Mouse (Mus musculus) hindbrain, embryonic 11.5 days (tissue): ENCODE data around the gene Peg3. TPM values are rescaled to one million over a fixed set of nuclear protein-coding genes. Genes with fewer than 3 reads are reported as not detected.

ENCODE experiments used
- ATAC-seq: fragments of 200-750 bp; cut with Nextera tagmentation; 2 replicates; pipeline ENCODE4 v1.8.0; 2017; ENCODE audit warnings: mild to moderate bottlenecking, moderate TSS enrichment, moderate library complexity; ENCODE audit not compliant: low FRiP score
- DNase-seq: peaks from one replicate; pipeline ENCODE4 v3.0.0-alpha.2; 2015; ENCODE audit warnings: low spot score
- H3K27ac ChIP-seq: fragments of 300-500 bp; sonication (generic); 2 replicates; pipeline ENCODE4 v1.5.1; 2014; ENCODE audit warnings: mild to moderate bottlenecking, low read depth, low read length
- H3K27me3 ChIP-seq: fragments of 300-500 bp; sonication (generic); 2 replicates; pipeline ENCODE4 v1.6.1; 2014; ENCODE audit warnings: mild to moderate bottlenecking, low read length, moderate library complexity, mixed read lengths; ENCODE audit not compliant: control insufficient read depth, insufficient read depth
- H3K36me3 ChIP-seq: fragments of 300-500 bp; sonication (generic); 2 replicates; pipeline ENCODE4 v1.6.1; 2014; ENCODE audit warnings: mild to moderate bottlenecking, low read length, moderate library complexity, mixed read lengths; ENCODE audit not compliant: control insufficient read depth, insufficient read depth
- H3K4me1 ChIP-seq: fragments of 300-500 bp; sonication (generic); replicated peaks from 2 replicates; pipeline ENCODE4 v1.6.1; 2014; ENCODE audit warnings: low read length, mixed read lengths; ENCODE audit not compliant: control insufficient read depth, insufficient read depth
- H3K4me2 ChIP-seq: fragments of 300-500 bp; sonication (generic); replicated peaks from 2 replicates; pipeline ENCODE4 v1.6.1; 2014; ENCODE audit warnings: mild to moderate bottlenecking, low read depth, low read length
- H3K4me3 ChIP-seq: fragments of 300-500 bp; sonication (generic); 2 replicates; pipeline ENCODE4 v1.5.1; 2014; ENCODE audit warnings: low read depth, low read length
- H3K9ac ChIP-seq: fragments of 300-500 bp; sonication (generic); 2 replicates; pipeline ENCODE4 v1.6.1; 2014; ENCODE audit warnings: low read depth, low read length
- H3K9me3 ChIP-seq: fragments of 300-500 bp; sonication (generic); 2 replicates; pipeline ENCODE4 v1.6.1; 2016; ENCODE audit warnings: low read length; ENCODE audit not compliant: control insufficient read depth
- WGBS: fragments of 180-500 bp; shearing (Covaris S2); extraction: QIAGEN DNeasy Blood & Tissue Kit; methylation state at CpG from one replicate; pipeline ENCODE4 v1.1.7; 2014; 5-methylcytosine and 5-hydroxymethylcytosine counted together
- polyA plus RNA-seq: library from polyadenylated mRNA; unstranded; fragments of >200 nt; fragmentation: Nextera tagmentation; extraction: Ambion mirVana; gene quantifications from 2 replicates; pipeline ENCODE4 v1.2.1, GENCODE M21; 2014

Gene Peg3
- polyA plus RNA-seq, 1 experiment from 2014 or later = 126 TPM

GRCm38 (mm10) chr7:6696241-6697045 is 33.8 kb downstream of the Peg3 start, which contains the start of gene Zim1:
Gene Zim1 (minus strand): TSS chr7:6696450.
- Histone ChIP-seq H3K4me1 (no peaks in the 10 kb centered on the region), H3K9ac (no peak within 1 kb of the TSS), H3K36me3 (no peaks in the 10 kb centered on the region), H3K4me2 (peak within 1 kb of the TSS; percentile 72), H3K27ac (no peak within 1 kb of the TSS), H3K4me3 (peak within 1 kb of the TSS; percentile 39), H3K9me3 (no peaks in the 10 kb centered on the region), H3K27me3 (no peaks in the 10 kb centered on the region)
- 13% methylated on average over 32 of the region's 32 CpGs for WGBS
- DNase-seq = peak; percentile 90
- ATAC-seq = peak; percentile 100

DNA sequence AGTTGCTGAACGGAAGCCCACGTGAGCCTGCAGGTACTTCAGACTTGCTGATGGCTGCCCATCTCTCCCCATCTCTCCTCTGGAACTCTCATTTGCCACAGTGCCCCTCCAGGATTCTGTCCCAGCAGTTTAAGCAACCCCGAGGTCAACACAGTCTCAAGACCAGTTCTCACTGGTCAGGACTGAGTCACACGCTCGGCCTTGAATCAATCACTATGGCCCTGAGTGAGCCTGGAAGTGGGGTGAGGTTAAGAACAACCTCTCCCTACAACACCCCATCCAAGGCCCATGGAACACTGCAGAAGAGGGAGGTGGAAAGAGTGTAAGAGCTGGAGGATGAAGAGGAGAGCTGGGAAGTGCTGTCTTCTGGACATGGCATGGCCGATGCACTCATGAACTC is 44.7 kb downstream of the Peg3 start:
- no peak for ATAC-seq
- no peak for DNase-seq
- Histone ChIP-seq H3K4me2 (no peak overlapping the region), H3K36me3 (no peaks in the 10 kb centered on the region), H3K27ac (no peak overlapping the region), H3K9me3 (no peaks in the 10 kb centered on the region), H3K27me3 (no peaks in the 10 kb centered on the region), H3K9ac (no peak overlapping the region), H3K4me1 (no peaks in the 10 kb centered on the region), H3K4me3 (no peak overlapping the region)
- 89% methylated on average over 6 of the region's 6 CpGs for WGBS

GRCm38 (mm10) chr7:6666726-6667125 is 63.5 kb downstream of the Peg3 start:
- H3K27me3 ChIP-seq = no peaks in the 10 kb centered on the region
- H3K9ac ChIP-seq = no peak overlapping the region
- no peaks in the 10 kb centered on the region for H3K9me3 ChIP-seq
- no peak overlapping the region for H3K27ac ChIP-seq
- H3K4me1 ChIP-seq = no peaks in the 10 kb centered on the region
- no peaks in the 10 kb centered on the region for H3K36me3 ChIP-seq
- no peak overlapping the region for H3K4me2 ChIP-seq
- no peak for DNase-seq
- whole genome bisulfite sequencing = 89% methylated on average over 3 of the region's 3 CpGs
- H3K4me3 ChIP-seq = no peak overlapping the region
- ATAC-seq = no peak

DNA sequence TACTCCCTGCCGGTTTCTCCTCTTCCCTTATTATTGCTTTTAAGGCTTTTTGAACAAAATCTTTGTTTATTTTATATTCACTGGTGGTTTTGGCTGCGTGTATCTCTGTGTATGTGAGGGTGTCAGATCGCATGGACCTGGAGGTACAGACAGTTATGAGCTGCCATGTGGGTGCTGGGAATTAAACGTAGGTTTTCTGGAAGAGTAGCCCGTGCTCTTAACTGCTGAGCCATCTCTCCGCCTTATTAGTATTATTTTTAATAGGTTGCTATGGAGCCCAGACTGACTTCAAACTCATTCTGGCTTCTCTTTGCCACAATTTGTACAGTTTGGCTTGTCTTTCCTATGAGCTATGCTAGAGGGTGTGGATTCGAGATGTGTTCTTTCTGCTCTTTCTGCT is 66.8 kb downstream of the Peg3 start:
- H3K4me2 ChIP-seq = no peak overlapping the region
- no peaks in the 10 kb centered on the region for H3K9me3 ChIP-seq
- 80% methylated on average over 7 of the region's 7 CpGs for WGBS
- no peaks in the 10 kb centered on the region for H3K4me1 ChIP-seq
- H3K4me3 ChIP-seq = no peak overlapping the region
- H3K36me3 ChIP-seq = no peaks in the 10 kb centered on the region
- H3K27ac ChIP-seq = no peak overlapping the region
- ATAC-seq = no peak
- H3K9ac ChIP-seq = no peak overlapping the region
- DNase-seq = no peak
- no peaks in the 10 kb centered on the region for H3K27me3 ChIP-seq

GRCm38 (mm10) chr7:6659605-6660004 is 70.6 kb downstream of the Peg3 start:
- peak; percentile 63; the same call in 1 of the 2 replicates for ATAC-seq
- H3K4me1 ChIP-seq = no peaks in the 10 kb centered on the region
- H3K36me3 ChIP-seq = no peaks in the 10 kb centered on the region
- H3K4me3 ChIP-seq = no peak overlapping the region
- H3K9me3 ChIP-seq = no peaks in the 10 kb centered on the region
- DNase-seq = peak; percentile 67
- H3K9ac ChIP-seq = no peak overlapping the region
- H3K27ac ChIP-seq = no peak overlapping the region
- no peak overlapping the region for H3K4me2 ChIP-seq
- H3K27me3 ChIP-seq = no peaks in the 10 kb centered on the region
- 19% methylated on average over 2 of the region's 2 CpGs for WGBS

DNA sequence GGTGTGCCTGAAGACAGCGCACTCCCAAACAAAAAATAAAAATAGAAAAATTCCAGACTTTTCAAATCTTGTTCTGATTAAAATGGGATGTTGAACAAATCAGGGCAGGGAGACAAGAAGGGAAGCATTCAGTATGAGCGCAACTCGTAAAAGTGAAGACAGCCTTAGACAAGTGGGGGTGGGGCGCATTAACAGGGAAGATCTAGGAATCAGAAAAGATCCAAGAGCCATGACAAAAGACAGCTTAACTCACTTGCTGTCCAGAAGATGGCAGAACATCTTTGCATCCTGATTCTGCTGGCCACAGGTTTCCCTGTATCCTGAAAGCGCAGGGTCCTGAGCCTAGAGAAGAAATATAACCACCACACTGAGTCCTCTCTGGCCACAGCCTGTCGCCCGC is 71.6 kb downstream of the Peg3 start:
- no peak overlapping the region for H3K4me3 ChIP-seq
- ATAC-seq (no peak), DNase-seq (no peak)
- no peak overlapping the region for H3K9ac ChIP-seq
- H3K27ac ChIP-seq = no peak overlapping the region
- H3K27me3 ChIP-seq = no peaks in the 10 kb centered on the region
- H3K9me3 ChIP-seq = no peaks in the 10 kb centered on the region
- H3K4me1 ChIP-seq = no peaks in the 10 kb centered on the region
- H3K36me3 ChIP-seq = no peaks in the 10 kb centered on the region
- H3K4me2 ChIP-seq = no peak overlapping the region
- 92% methylated on average over 7 of the region's 7 CpGs for whole genome bisulfite sequencing

Other genes with a start within 250 kb of the Peg3 start
- gene Olfr5, start 243.5 kb downstream of the Peg3 start, polyA plus RNA-seq = not detected in 2 replicates
- gene Olfr1347, start 230.7 kb downstream of the Peg3 start, polyA plus RNA-seq = not detected in 2 replicates
- not detected in 2 replicates for gene Olfr1348, start 221.7 kb downstream of the Peg3 start, polyA plus RNA-seq
- gene Olfr1349, start 207.5 kb downstream of the Peg3 start, polyA plus RNA-seq = not detected in 2 replicates
- gene Olfr1350, start 165.6 kb downstream of the Peg3 start, polyA plus RNA-seq = not detected in 2 replicates
- 2.1 and 2.6 TPM in 2 replicates for gene Zim1, start 34.0 kb downstream of the Peg3 start, polyA plus RNA-seq
- 12.4 and 15.1 TPM in 2 replicates for gene Usp29, start 147 bp upstream of the Peg3 start, polyA plus RNA-seq